In genomic region chr15:56108313-56108712, GRCm38 (mm10) we compare ENCODE assay signal across 25 mouse cellular contexts.
DNase-seq lines count a peak whose midpoint lies in the region; ATAC-seq lines count a peak whose summit lies in the region.
"Had no signal": no experiment of that assay in that cellular context is flagged by ENCODE, and none has a peak within 500 bp of the region (broad histone marks: within the 10 kb centered on the region; RNA-seq: fewer than 3 reads in every experiment).

No protein-coding gene starts in this region.

- no peak overlapping the region for H3K4me2 ChIP-seq in forebrain, embryonic 13.5 days
- no peak overlapping the region for H3K4me2 ChIP-seq in forebrain, embryonic 12.5 days
- H3K4me2 ChIP-seq: heart, embryonic 15.5 days had no signal

- H3K9me3 ChIP-seq in forebrain, embryonic 13.5 days (replicated peaks), result no peaks in the 10 kb centered on the region
- no peaks in the 10 kb centered on the region for H3K9me3 ChIP-seq in forebrain, embryonic 12.5 days
- H3K9me3 ChIP-seq: heart, embryonic 15.5 days; limb, embryonic 10.5 days had no signal

- no peak overlapping the region; the same call in 1 of the 2 replicates for H3K27ac ChIP-seq in forebrain, embryonic 13.5 days
- H3K27ac ChIP-seq in forebrain, embryonic 12.5 days, result no peak overlapping the region
- H3K27ac ChIP-seq: heart, adult 2 months; heart, embryonic 15.5 days; hindbrain, postnatal 0 days; limb, embryonic 10.5 days had no signal

- peak; percentile 90 for ATAC-seq in forebrain, embryonic 13.5 days
- no peak for ATAC-seq in forebrain, embryonic 12.5 days (ENCODE audit: low FRiP score)
- ATAC-seq: CD4-positive, CD25-positive, alpha-beta regulatory T cell, adult 4 months; hindbrain, postnatal 0 days; intestine, postnatal 0 days; liver, postnatal 0 days; Patski had no signal

- no peak overlapping the region for H3K9ac ChIP-seq in forebrain, embryonic 13.5 days
- H3K9ac ChIP-seq in forebrain, embryonic 12.5 days, result no peak overlapping the region
- H3K9ac ChIP-seq: heart, embryonic 15.5 days; liver, postnatal 0 days had no signal

- no peak overlapping the region for H3K4me3 ChIP-seq in forebrain, embryonic 13.5 days
- H3K4me3 ChIP-seq in forebrain, embryonic 12.5 days (replicated peaks), result no peak overlapping the region
- H3K4me3 ChIP-seq: heart, adult 2 months; heart, embryonic 15.5 days; limb, embryonic 10.5 days had no signal

- 65% methylated on average over 2 of the region's 2 CpGs for WGBS in forebrain, embryonic 13.5 days
- WGBS in forebrain, embryonic 12.5 days, result 74% methylated on average over 2 of the region's 2 CpGs

- no peaks in the 10 kb centered on the region for H3K27me3 ChIP-seq in forebrain, embryonic 13.5 days
- H3K27me3 ChIP-seq in forebrain, embryonic 12.5 days, result no peaks in the 10 kb centered on the region
- H3K27me3 ChIP-seq: heart, embryonic 15.5 days had no signal

- H3K4me1 ChIP-seq in forebrain, embryonic 13.5 days, result no peaks in the 10 kb centered on the region
- H3K4me1 ChIP-seq in forebrain, embryonic 12.5 days, result no peaks in the 10 kb centered on the region
- H3K4me1 ChIP-seq: heart, embryonic 15.5 days; limb, embryonic 10.5 days had no signal

- DNase-seq in layer of hippocampus, adult 8-10 months (ENCODE audit: low spot score in 2 of 2), result peak; percentile 11 to 18
- DNase-seq in layer of hippocampus, adult 9-10 months (ENCODE audit: low spot score), result no peak
- peak; percentile 26 to 56 for DNase-seq in right cerebral cortex, postnatal 10 days (ENCODE audit: low spot score in 2 of 2)
- no peak for DNase-seq in right cerebral cortex, postnatal 14 days
- peak; percentile 10 for DNase-seq in telencephalon, adult 2 months (ENCODE audit: low read depth, low spot score)
- no peak for DNase-seq in cerebellum, adult 8-10 months
- DNase-seq: adrenal gland, adult 8-10 months; cerebellum, adult 11 months; cerebellum, postnatal 25 days; embryo, embryonic 11 days; gastrocnemius, postnatal 14 days; heart, adult 2 months; heart, postnatal 4 days; liver, postnatal 0 days; lung, postnatal 36 days; spleen, adult 18-20 months; thymus, adult 2 months had no signal

- no peaks in the 10 kb centered on the region for H3K36me3 ChIP-seq in forebrain, embryonic 13.5 days (ENCODE audit: poor library complexity, severe bottlenecking)
- H3K36me3 ChIP-seq in forebrain, embryonic 12.5 days (replicated peaks), result no peaks in the 10 kb centered on the region
- H3K36me3 ChIP-seq: heart, embryonic 15.5 days; limb, embryonic 10.5 days had no signal

Comparison
In these comparisons a context has a peak if more than half of its experiments do, and no peak if none do; other contexts are left out.
1. DNase-seq: peak in layer of hippocampus, adult 8-10 months (2 of 2), right cerebral cortex, postnatal 10 days (2 of 2) and telencephalon, adult 2 months (single experiment); none in layer of hippocampus, adult 9-10 months (single experiment), right cerebral cortex, postnatal 14 days (single experiment) and cerebellum, adult 8-10 months (single experiment).